Mouse (Mus musculus) gastrocnemius, postnatal 4 days (tissue): Measurements from ENCODE around the gene Otogl. TPM values are rescaled to one million over a fixed set of nuclear protein-coding genes. Genes with fewer than 3 reads are reported as not detected.

Source experiments
- total RNA-seq, 2 experiments: library from RNA; stranded (reverse); gene quantifications; 2 replicates each; pipeline ENCODE4 v1.2.3; 2021

Gene Otogl
- total RNA-seq, 2 experiments from 2014 or later: 0.10 to 0.13 TPM

Other genes with a start within 250 kb of the Otogl start
- 1 to 10 TPM; 1.3 to 1.5 TPM for gene Ptprq, start 192.1 kb downstream of the Otogl start, total RNA-seq